Mouse (Mus musculus): ENCODE data around the gene Ccdc91. TPM values are rescaled to one million over a fixed set of nuclear protein-coding genes. Genes with fewer than 3 reads are reported as not detected.

Ccdc91 gene
- polyA plus RNA-seq, 1 experiment from 2014 or later = 19.0 TPM

DNA sequence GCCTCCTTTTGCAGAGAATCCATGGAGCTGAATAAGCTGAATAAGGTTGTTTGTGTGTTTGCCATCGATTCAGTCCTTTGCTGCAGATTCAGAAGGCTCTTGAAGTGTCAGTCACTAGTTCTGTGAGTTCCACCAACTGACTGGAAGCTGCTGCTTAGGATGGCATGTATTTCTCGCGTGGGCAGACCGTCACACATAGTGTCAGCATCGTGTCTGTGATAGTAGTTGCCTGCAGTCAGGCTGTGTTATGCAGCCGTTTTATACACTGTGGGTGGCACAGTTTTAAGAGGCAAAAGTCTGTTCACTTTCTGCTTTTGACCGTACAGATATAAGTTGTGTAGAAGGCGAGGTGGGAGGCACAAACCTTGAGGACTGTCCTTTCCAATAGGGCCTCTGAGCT, 42.3 kb downstream of the Ccdc91 start:
- H3K4me2 ChIP-seq (replicated peaks; ENCODE audit: low read depth) = no peak overlapping the region
- WGBS = 81% methylated on average over 8 of the region's 8 CpGs
- no peak overlapping the region for H3K9ac ChIP-seq (ENCODE audit: low read depth, low read length)
- no peaks in the 10 kb centered on the region for H3K27me3 ChIP-seq (replicated peaks; ENCODE audit: control insufficient read depth, insufficient read depth, low read length)
- H3K4me1 ChIP-seq (replicated peaks; ENCODE audit: control insufficient read depth, insufficient read depth, low read length) = no peaks in the 10 kb centered on the region
- TF ChIP-seq CTCF (IDR thresholded peaks at IDR 0.05; ENCODE audit: low read depth) = no peak
- H3K9me3 ChIP-seq (ENCODE audit: control insufficient read depth) = no peaks in the 10 kb centered on the region
- peaks cover 5% of the 10 kb centered on the region; the same call in 1 of the 2 replicates for H3K36me3 ChIP-seq (ENCODE audit: control insufficient read depth, insufficient read depth)
- no peak for ATAC-seq
- no peak overlapping the region for H3K27ac ChIP-seq (ENCODE audit: low read depth, low read length)
- H3K4me3 ChIP-seq (ENCODE audit: low read depth, low read length) = no peak overlapping the region

DNA sequence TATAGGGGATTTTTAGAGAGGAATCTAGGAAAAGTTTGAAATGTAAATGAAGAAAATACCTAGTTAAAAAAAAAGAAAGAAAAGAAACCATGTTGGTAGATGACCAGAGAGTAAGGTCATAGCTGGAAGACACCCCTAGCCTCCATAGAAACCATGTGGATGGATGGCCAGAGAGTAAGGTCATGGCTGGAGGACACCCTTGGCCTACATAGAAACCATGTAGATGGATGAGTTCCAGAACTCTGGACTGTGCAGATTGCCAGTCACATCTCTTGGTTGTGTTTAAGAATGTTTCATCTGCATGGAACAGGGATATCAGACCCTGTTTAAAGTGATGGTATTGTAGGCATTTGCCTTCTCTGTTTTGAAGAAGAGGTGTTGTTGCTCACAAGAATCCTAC, 49.6 kb downstream of the Ccdc91 start:
- no peak overlapping the region for H3K4me3 ChIP-seq (ENCODE audit: low read depth, low read length)
- H3K9ac ChIP-seq (ENCODE audit: low read depth, low read length) = no peak overlapping the region
- no peaks in the 10 kb centered on the region for H3K36me3 ChIP-seq (ENCODE audit: control insufficient read depth, insufficient read depth)
- H3K4me1 ChIP-seq (replicated peaks; ENCODE audit: control insufficient read depth, insufficient read depth, low read length) = no peaks in the 10 kb centered on the region
- no peaks in the 10 kb centered on the region for H3K27me3 ChIP-seq (replicated peaks; ENCODE audit: control insufficient read depth, insufficient read depth, low read length)
- no peaks in the 10 kb centered on the region for H3K9me3 ChIP-seq (ENCODE audit: control insufficient read depth)
- no peak overlapping the region for H3K4me2 ChIP-seq (replicated peaks; ENCODE audit: low read depth)
- no peak for TF ChIP-seq CTCF (IDR thresholded peaks at IDR 0.05; ENCODE audit: low read depth)
- no peak overlapping the region for H3K27ac ChIP-seq (ENCODE audit: low read depth, low read length)
- ATAC-seq = no peak

GRCm38 (mm10) chr6:147534971-147535370, 59.3 kb downstream of the Ccdc91 start:
- Histone ChIP-seq H3K4me1 (replicated peaks; ENCODE audit: control insufficient read depth, insufficient read depth, low read length) (no peaks in the 10 kb centered on the region), H3K27ac (ENCODE audit: low read depth, low read length) (no peak overlapping the region), H3K4me3 (ENCODE audit: low read depth, low read length) (no peak overlapping the region), H3K9ac (ENCODE audit: low read depth, low read length) (no peak overlapping the region), H3K4me2 (replicated peaks; ENCODE audit: low read depth) (no peak overlapping the region), H3K27me3 (replicated peaks; ENCODE audit: control insufficient read depth, insufficient read depth, low read length) (no peaks in the 10 kb centered on the region), H3K36me3 (ENCODE audit: control insufficient read depth, insufficient read depth) (peaks cover 11% of the 10 kb centered on the region; the same call in 1 of the 2 replicates), H3K9me3 (ENCODE audit: control insufficient read depth) (no peaks in the 10 kb centered on the region)
- no peak for ATAC-seq
- TF ChIP-seq CTCF (IDR thresholded peaks at IDR 0.05; ENCODE audit: low read depth) = no peak
- WGBS = 95% methylated on average over 5 of the region's 5 CpGs

DNA sequence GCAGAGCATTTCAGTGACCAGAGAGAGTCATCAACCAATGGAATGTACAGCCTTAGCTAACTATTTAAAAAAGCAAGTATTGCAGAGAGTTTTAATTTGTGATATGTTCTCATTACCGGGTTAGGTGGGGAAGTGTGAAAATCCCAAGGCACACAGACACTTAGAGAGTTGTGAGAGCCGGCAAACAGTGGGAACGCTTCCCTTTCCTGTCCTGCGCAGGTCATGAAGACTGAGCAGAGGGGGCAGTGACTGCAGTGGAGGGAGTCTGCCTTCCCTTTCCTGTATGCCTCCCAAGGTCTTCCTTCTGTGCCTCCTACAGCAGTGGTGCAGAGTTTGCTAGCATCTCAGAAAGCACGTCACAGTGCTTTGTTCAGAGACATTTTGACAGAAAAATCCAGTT, 62.6 kb downstream of the Ccdc91 start:
- no peak overlapping the region for H3K4me3 ChIP-seq (ENCODE audit: low read depth, low read length)
- peaks cover 11% of the 10 kb centered on the region; the same call in 1 of the 2 replicates for H3K36me3 ChIP-seq (ENCODE audit: control insufficient read depth, insufficient read depth)
- no peak for TF ChIP-seq CTCF (IDR thresholded peaks at IDR 0.05; ENCODE audit: low read depth)
- ATAC-seq = no peak
- no peaks in the 10 kb centered on the region for H3K27me3 ChIP-seq (replicated peaks; ENCODE audit: control insufficient read depth, insufficient read depth, low read length)
- no peak overlapping the region for H3K4me2 ChIP-seq (replicated peaks; ENCODE audit: low read depth)
- H3K27ac ChIP-seq (ENCODE audit: low read depth, low read length) = no peak overlapping the region
- 85% methylated on average over 5 of the region's 5 CpGs for WGBS
- no peaks in the 10 kb centered on the region for H3K9me3 ChIP-seq (ENCODE audit: control insufficient read depth)
- no peaks in the 10 kb centered on the region for H3K4me1 ChIP-seq (replicated peaks; ENCODE audit: control insufficient read depth, insufficient read depth, low read length)
- no peak overlapping the region for H3K9ac ChIP-seq (ENCODE audit: low read depth, low read length)

DNA sequence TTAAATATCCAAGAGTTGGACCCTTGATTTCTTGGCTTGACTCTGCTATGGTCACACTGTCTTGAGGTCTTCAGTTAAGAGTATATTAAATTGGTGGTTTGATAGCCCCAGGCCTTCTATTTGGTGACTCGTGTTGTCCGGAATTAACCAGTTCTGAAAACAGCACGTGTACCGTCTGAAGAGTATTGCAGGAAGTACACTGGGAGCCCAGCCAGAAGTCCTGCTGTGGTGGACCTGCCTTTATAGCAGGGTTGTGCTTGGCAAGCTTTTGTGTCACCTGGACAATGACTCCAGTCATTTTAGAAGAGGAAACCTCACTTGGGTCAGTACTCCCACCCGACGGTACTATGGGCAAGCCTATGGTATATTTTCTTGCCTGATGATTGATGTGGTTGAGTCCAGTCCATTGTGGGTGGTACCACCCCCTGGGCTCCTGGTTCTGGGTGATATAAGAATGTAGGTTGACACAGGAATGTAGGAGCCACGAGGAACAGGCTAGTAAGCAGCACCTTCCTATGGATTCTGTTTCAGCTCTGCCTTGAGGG, 63.5 kb downstream of the Ccdc91 start:
- Histone ChIP-seq H3K4me2 (replicated peaks; ENCODE audit: low read depth) (no peak overlapping the region), H3K4me1 (replicated peaks; ENCODE audit: control insufficient read depth, insufficient read depth, low read length) (no peaks in the 10 kb centered on the region), H3K27ac (ENCODE audit: low read depth, low read length) (no peak overlapping the region), H3K36me3 (ENCODE audit: control insufficient read depth, insufficient read depth) (peaks cover 11% of the 10 kb centered on the region; the same call in 1 of the 2 replicates), H3K9ac (ENCODE audit: low read depth, low read length) (no peak overlapping the region), H3K27me3 (replicated peaks; ENCODE audit: control insufficient read depth, insufficient read depth, low read length) (no peaks in the 10 kb centered on the region), H3K9me3 (ENCODE audit: control insufficient read depth) (no peaks in the 10 kb centered on the region), H3K4me3 (ENCODE audit: low read depth, low read length) (no peak overlapping the region)
- TF ChIP-seq CTCF (IDR thresholded peaks at IDR 0.05; ENCODE audit: low read depth) = no peak
- no peak for ATAC-seq
- 81% methylated on average over 7 of the region's 7 CpGs for WGBS

DNA sequence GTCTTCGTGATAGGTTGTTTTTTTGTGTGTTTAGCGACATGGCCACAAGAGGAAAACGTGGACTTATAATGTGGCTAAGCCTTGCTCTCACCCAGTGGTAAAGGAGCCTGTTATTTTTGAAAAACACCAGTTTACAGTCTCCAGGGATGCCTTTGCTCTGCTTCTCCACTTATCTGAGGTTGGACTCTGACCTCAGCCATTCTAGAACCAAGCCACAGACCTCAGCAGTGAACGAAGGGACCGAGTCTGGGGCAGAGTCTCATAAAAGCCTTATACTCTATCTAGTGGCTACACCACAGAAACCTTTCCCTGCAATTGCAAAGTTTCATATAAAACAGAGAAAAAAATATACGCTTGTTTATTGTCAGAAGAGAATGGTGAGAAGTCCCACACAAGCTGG, 65.3 kb downstream of the Ccdc91 start:
- Histone ChIP-seq H3K4me2 (replicated peaks; ENCODE audit: low read depth) (no peak overlapping the region), H3K27ac (ENCODE audit: low read depth, low read length) (no peak overlapping the region), H3K9me3 (ENCODE audit: control insufficient read depth) (no peaks in the 10 kb centered on the region), H3K27me3 (replicated peaks; ENCODE audit: control insufficient read depth, insufficient read depth, low read length) (no peaks in the 10 kb centered on the region), H3K36me3 (ENCODE audit: control insufficient read depth, insufficient read depth) (no peaks in the 10 kb centered on the region), H3K4me3 (ENCODE audit: low read depth, low read length) (no peak overlapping the region), H3K4me1 (replicated peaks; ENCODE audit: control insufficient read depth, insufficient read depth, low read length) (no peaks in the 10 kb centered on the region), H3K9ac (ENCODE audit: low read depth, low read length) (no peak overlapping the region)
- WGBS = 67% methylated on average over 6 of the region's 6 CpGs
- ATAC-seq = no peak
- TF ChIP-seq CTCF (IDR thresholded peaks at IDR 0.05; ENCODE audit: low read depth) = no peak

DNA sequence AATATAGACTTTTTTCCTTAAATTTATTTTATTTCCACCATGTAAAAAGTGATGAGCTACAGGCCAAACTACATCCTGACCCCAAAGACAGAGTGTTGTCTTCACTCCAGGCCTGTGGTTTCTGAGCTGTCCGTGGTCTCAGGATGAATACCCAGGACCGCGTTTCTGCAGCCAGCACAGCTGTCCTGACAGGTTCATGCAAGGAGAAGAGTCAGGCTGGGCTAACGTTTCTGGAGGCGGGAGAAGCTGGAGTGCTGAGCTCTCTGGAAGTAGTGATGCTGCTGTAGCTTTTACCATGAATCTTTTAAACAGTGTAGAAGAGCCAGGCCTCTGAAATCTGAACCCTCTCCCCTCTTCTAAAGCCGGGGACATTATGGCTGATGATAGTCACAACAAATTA, 80.0 kb downstream of the Ccdc91 start:
- H3K4me3 ChIP-seq (ENCODE audit: low read depth, low read length) = no peak overlapping the region
- H3K4me2 ChIP-seq (replicated peaks; ENCODE audit: low read depth) = no peak overlapping the region
- TF ChIP-seq CTCF (IDR thresholded peaks at IDR 0.05; ENCODE audit: low read depth) = no peak
- no peaks in the 10 kb centered on the region for H3K36me3 ChIP-seq (ENCODE audit: control insufficient read depth, insufficient read depth)
- 64% methylated on average over 6 of the region's 6 CpGs for WGBS
- no peak overlapping the region for H3K27ac ChIP-seq (ENCODE audit: low read depth, low read length)
- ATAC-seq = no peak
- H3K27me3 ChIP-seq (replicated peaks; ENCODE audit: control insufficient read depth, insufficient read depth, low read length) = no peaks in the 10 kb centered on the region
- H3K9ac ChIP-seq (ENCODE audit: low read depth, low read length) = no peak overlapping the region
- no peaks in the 10 kb centered on the region for H3K4me1 ChIP-seq (replicated peaks; ENCODE audit: control insufficient read depth, insufficient read depth, low read length)
- no peaks in the 10 kb centered on the region for H3K9me3 ChIP-seq (ENCODE audit: control insufficient read depth)
